Mouse (Mus musculus) adrenal gland (tissue): ENCODE measurements around the gene Timm13.

Source experiments
- intact Hi-C: fragments of 180-260 bp; cut with DNase I; formaldehyde crosslinking; loops from one replicate; pipeline ENCODE4 v1.15.1; 2025

Gene Timm13

DNA sequence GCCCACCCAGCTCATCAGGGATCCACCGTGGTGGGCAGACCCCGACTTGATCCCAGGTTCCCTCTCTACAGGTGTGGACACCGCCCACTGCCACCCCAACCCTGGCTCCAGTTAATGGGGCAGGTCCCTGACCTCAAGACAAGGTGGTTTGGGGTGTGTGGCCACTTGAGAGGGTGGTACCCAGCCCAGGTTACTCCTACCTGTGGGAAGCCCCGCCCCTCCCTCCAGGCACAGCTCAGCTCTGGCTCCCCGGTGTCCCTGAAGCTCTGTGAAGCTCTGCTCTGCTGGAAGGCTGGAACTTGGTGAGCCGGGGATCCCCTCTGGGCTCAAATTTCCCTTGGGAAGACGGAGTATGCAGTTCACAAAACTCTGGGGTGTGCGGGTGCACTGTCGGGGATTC lies 29.2 kb downstream of the Timm13 start, which contains the start of gene Tmprss9:
Gene Tmprss9 (plus strand): TSS at position 268 of the 400 bp plus-strand sequence.
- intact Hi-C loops: no loop called here

GRCm38 (mm10) chr10:80870993-80871392 lies 29.8 kb downstream of the Timm13 start:
- intact Hi-C loops: no loop called here

GRCm38 (mm10) chr10:80864446-80864845 lies 36.3 kb downstream of the Timm13 start:
- intact Hi-C loops: no loop called here

DNA sequence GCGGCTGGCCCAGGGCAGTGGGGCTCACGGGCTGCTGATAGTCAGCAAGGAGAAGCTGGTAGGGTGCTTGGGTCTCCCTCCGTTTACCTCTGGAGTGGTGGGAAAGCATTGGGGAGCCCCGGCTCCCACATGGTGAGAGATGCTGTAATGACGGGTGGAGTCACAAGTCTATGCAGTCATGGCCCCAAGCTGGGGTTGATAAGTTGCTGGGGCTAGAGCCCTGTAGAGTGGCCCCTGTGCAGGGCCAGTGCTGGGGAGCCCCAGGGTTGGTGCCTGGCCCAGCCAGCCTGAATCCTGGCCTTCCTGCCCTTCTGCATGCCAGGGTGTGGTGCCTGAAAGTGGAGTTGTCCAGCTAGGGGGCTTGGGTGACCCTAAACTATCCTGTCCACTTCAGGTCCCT lies 38.5 kb downstream of the Timm13 start:
- intact Hi-C loops: no loop called here

GRCm38 (mm10) chr10:80858350-80858935 lies 42.3 kb downstream of the Timm13 start:
- intact Hi-C loops: no loop called here

GRCm38 (mm10) chr10:80857848-80858247 lies 42.9 kb downstream of the Timm13 start:
- intact Hi-C loops: no loop called here

DNA sequence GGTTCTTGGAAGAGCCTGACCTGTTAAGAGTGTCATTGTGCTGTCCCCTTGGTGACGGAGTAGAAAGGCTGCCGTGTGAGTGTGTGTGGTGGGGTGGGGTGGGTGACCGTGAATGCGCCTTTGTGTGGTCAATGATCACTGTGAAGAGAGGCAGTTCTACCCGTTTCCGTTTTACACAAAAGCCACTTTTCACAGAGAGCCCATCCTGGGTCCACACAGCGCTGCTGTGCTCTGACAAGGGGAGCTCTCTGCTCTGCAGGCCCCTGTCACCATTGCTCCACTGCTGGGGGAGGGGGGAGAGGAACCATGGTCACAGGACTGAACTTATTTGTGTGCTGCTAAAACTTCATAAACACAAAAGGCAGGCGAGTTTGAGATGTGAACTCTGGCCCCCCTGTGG lies 43.4 kb downstream of the Timm13 start:
- intact Hi-C loops: no loop called here

- intact Hi-C loops: no loop called here
Measured at GRCm38 (mm10) chr10:80856908-80857307, 43.9 kb downstream of the Timm13 start.

DNA sequence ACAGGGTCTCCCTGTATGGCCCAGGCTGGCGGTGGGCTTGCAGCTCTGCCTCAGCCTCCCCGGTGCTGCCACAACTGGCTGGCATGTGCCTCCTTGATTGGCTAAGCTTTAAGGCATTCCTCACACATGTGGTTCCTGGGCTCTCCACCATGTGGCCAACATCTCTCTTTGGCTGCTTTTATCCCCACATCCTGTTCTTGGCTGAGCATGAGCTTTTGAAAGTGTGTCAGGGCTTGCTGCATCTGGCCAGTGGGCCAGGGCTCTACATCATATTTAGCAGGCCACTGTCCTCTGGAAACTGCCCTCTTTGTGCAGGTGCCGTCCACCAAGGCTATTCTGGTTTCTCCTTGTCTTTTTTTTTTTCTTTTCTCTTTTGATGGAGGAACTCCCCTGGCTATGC lies 44.5 kb downstream of the Timm13 start:
- intact Hi-C loops: no loop called here

DNA sequence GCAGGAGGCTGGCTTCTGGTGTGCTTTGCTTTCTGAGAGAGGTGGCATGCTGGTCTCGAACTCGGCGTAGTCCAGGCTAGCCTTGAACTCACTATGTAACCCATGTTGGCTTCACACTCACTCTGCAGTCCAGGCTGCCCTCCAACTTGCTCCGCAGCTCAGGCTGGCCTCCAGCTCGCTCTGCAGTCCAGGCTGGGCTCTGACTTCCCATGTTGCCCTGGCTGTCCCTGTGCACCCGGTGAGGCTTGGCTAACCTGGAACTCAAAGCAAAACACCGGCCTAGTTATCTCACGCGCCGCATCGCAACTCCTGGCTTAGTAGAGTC lies 45.1 kb downstream of the Timm13 start:
- intact Hi-C loops: no loop called here

- intact Hi-C loops: no loop called here
Measured at GRCm38 (mm10) chr10:80854913-80855748, 45.6 kb downstream of the Timm13 start, which contains the start of the genes Lsm7 and Sppl2b. Gene Lsm7 (minus strand): TSS chr10:80855209. Gene Sppl2b (plus strand): TSS chr10:80855275.
